ENCODE assay signal across 17 mouse cellular contexts in genomic region chr8:110895254-110895653, GRCm38 (mm10).
"Had no signal": no experiment of that assay in that cellular context is flagged by ENCODE, and none has a peak within 500 bp of the region (broad histone marks: within the 10 kb centered on the region; RNA-seq: fewer than 3 reads in every experiment).

No protein-coding gene starts in this region.

- H3K4me1 ChIP-seq: limb, embryonic 10.5 days; limb, embryonic 13.5 days; neural tube, embryonic 13.5 days had no signal

- H3K4me3 ChIP-seq: layer of hippocampus, adult 2 months; limb, embryonic 10.5 days; limb, embryonic 13.5 days; liver, embryonic 13.5 days; neural tube, embryonic 13.5 days had no signal

- DNase-seq: kidney, adult 2 months; kidney, postnatal 25 days; layer of hippocampus, adult 9-11 months; liver; liver, embryonic 13.5 days; lung, embryonic 14.5 days; midbrain, embryonic 14.5 days; right cerebral cortex, postnatal 14 days; thymus, postnatal 25 days had no signal

- ATAC-seq: intestine, postnatal 0 days; lung, postnatal 0 days had no signal

- H3K27ac ChIP-seq: kidney, postnatal 0 days; layer of hippocampus, adult 2 months; limb, embryonic 13.5 days; liver, embryonic 13.5 days; macrophage; neural tube, embryonic 13.5 days had no signal

- H3K27me3 ChIP-seq: limb, embryonic 13.5 days; liver, embryonic 13.5 days; neural tube, embryonic 13.5 days had no signal

- H3K9me3 ChIP-seq: limb, embryonic 10.5 days; limb, embryonic 13.5 days; liver, embryonic 13.5 days; neural tube, embryonic 13.5 days had no signal

- H3K9ac ChIP-seq: limb, embryonic 13.5 days; liver, embryonic 13.5 days; lung, embryonic 14.5 days; neural tube, embryonic 13.5 days had no signal
